Mouse (Mus musculus): ENCODE measurements around the gene Cutc.

Cutc gene

GRCm38 (mm10) chr19:43753226-43753835 is 535 bp downstream of the Cutc start:
- DNase-seq (ENCODE audit: low spot score): peak; percentile 80

DNA sequence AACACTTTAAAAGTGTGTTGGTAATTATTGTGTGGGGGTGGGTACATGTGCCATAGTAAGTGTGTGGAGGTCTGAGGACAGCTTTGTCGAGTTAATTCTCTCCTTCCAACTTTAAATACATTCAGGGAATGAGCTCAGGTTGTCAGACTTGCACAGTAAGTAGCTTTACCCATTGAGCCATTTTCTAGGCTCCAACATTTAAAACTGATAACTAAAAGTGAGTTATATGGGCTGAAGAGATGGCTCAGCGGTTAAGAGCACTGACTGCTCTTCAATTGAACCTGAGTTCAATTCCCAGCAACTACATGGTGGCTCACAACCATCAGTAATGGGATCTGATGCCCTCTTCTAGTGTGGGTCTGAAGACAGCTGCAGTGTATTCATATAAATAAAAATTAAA is 1.4 kb downstream of the Cutc start:
- DNase-seq (ENCODE audit: low spot score): no peak

DNA sequence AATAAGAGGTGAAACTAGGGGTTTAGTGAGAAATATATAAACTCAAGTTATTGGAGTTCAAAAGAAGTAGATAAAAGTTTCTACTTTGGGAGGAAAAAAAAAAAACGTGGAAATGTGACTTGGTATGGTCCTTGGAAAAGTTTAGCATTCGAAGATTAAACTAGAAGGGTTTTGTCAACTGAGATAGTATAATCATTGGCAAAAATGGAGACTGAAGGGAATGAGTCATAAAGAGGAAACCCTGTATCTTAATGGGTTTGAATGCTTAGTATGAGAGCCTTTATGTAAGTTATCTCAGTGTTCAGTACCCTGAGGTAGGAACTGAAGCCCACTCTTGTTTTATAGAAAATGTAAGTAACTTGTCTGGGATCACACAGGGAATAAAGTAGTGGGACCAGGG is 2.1 kb downstream of the Cutc start:
- DNase-seq (ENCODE audit: low spot score): no peak

GRCm38 (mm10) chr19:43760504-43760903 is 7.7 kb downstream of the Cutc start:
- DNase-seq (ENCODE audit: low spot score): no peak

DNA sequence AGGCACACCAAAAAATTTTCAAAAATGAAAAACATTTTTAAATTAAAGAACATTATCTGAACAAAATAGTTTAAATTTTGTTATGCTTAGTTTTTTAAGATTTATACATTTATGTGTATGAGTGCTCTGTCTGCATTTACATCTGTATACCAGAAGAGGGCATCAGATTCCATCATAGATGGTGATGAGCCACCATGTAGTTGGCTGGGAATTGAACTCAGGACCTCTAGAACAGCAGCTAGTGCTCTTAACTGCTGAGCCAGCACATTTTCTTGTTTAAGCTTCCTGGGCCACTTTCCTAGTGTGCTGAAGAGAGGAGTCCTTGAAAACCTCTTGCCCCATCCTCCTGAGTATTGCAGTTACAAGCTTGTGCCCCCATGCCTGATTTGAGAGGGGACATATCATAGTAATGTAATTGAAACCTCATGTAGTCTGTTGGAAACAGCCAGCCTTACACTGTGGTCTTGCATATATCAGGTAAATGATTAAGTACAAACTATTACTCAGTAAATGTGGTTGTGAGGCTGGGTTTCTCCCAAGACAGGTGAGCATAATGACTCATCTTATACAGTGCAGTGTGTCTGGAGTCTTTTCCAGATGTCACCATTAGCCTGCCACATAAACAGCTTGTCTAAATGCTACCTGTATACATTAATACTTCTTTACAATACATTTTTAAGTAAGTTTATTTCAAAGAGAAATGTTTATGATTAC is 8.9 kb downstream of the Cutc start:
- DNase-seq (ENCODE audit: low spot score): no peak

DNA sequence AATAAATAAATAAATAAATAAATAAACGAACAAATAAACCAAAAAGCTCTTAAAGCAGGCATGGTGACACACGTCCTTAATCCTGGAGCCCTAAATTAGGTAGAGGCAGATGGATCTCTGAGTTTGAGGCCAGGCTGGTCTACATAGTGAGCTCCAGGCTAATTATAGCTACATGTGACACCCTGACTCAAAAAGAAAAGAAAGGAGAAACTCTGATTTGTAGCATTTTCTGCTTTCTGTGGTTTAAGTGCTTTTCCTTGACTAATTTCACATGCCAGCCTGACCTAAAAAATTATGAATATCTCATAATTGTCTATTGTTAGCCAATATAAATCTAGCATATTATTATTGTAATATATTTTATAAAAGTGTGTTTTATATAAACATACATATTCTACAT is 9.6 kb downstream of the Cutc start:
- no peak for DNase-seq (ENCODE audit: low spot score)

GRCm38 (mm10) chr19:43766451-43766850 is 13.7 kb downstream of the Cutc start:
- DNase-seq (ENCODE audit: low spot score): no peak

DNA sequence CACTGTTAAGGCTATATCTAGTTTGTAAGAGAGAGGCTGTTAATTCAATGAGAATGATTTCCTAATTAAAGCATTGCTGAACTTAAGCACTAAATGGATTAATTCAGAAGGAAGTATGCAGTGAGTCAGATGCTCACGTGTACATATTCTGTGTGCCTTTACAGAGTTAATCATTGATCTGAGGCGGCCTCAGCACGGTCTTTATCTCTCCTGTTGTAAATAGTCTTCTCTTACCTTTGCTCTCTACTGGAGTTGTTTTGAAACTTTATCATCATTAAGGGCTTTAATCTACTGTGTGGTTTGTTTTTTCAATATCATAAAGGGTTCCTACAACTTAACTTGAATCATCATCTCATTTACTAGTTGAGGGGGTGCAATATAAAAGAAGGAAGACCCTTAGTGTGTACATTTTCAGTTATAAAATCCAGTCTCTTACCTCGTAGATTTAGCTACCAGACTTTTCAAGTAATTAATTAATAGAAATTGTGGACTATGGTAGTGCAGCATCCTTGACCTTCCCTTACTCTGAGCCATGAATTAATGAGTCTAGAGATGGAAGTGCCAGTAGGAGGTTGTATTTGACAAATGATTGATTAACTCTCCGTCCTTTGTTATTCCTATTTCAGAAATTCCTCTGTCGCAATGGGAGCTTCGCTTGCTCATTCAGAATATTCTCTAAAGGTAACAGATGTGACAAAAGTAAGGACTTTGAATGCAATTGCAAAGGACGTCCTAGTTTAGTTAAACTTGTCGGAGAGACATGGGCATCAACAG is 14.9 kb downstream of the Cutc start:
- DNase-seq (ENCODE audit: low spot score): no peak

DNA sequence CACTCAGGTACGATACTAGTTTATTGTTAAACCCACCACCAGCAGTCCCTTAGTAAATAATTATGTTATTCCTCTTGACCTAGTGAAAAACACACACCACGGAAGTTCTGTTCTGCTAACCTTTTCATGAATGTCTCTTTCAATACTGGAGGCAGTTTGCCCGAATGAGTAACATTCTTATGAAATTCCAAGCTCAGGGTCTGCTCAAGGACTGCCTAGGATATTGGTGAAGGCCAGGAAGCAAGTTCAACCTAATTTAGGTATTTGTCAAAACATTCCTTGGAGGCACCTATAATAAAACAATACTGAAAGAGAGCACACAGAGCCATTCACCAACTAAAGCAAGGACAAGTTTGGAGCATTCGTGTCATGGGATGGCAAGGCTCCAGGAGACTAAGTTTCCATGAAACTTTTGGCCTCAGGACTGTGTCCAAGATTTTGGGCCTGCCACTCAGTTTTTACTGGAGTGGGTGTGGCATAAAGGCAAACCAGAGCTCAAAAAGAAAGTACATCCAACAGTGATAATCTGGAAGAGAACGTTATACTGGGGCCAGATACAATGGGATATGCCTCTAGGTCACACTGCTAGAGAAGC is 16.7 kb downstream of the Cutc start:
- no peak for DNase-seq (ENCODE audit: low spot score)

DNA sequence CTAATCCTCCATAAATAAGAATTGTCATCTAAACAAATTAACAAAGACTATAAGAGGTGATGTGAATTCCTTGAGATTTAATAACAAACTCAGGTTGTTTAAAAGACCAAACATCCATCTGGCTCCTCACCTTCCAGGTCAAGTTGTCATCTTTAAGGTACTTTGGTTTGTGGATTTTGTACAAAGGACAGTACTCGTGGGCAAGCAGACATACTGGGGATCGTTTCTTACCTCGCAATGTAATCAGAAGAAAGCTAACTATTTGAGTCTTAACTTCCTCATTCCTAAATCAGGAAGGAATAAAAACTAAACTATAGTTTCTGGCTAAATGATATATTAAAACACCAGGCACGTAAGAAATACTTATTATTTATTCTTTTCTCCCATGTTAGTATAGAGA is 17.8 kb downstream of the Cutc start:
- DNase-seq (ENCODE audit: low spot score): no peak

DNA sequence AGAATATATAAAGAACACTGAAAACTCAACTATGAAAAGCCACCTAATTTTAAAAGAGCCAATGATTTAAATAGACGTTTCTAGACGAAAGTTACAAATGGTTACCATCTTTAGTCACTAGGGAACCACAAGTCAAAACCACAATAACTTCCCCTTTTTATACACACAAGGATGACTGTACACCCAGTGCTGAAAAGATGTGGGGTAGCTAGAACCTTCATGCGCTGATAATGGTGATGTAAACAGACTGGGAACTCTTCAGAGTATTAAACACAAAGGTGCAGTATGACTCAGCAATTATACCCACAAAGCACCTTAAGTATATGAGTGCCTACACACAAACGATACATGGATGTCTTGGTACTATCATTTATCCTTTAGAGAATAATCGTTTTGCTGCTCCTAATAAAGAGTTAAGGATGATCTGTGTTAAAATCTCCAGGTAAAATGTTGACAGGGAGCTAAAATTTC is 18.7 kb downstream of the Cutc start:
- no peak for DNase-seq (ENCODE audit: low spot score)

GRCm38 (mm10) chr19:43772311-43772710 is 19.5 kb downstream of the Cutc start:
- no peak for DNase-seq (ENCODE audit: low spot score)

GRCm38 (mm10) chr19:43775433-43775832 is 22.6 kb downstream of the Cutc start:
- no peak for DNase-seq (ENCODE audit: low spot score)

DNA sequence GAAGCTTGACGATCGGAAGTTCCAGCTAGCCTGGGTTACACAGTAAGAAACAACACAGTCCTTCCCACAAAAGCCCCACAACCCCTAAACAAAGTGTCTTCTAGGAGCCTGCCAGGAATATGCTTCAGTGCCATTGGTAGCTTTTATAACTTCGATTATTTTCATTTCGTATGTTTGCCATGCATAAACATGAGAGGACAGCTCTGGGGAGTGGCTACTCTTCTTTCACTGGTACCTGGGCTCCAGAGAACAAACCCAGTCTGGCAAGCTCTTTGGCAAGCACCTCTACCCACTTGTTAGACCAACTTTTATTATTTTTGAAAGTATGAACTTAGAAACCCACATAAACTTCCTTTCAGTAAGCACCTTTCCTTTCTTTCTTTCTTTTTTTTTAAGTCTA is 23.8 kb downstream of the Cutc start:
- DNase-seq (ENCODE audit: low spot score): no peak

- DNase-seq (ENCODE audit: low spot score): no peak
Observed at GRCm38 (mm10) chr19:43777308-43777707, 24.5 kb downstream of the Cutc start.

GRCm38 (mm10) chr19:43780391-43780790 is 27.6 kb downstream of the Cutc start:
- DNase-seq (ENCODE audit: low spot score): no peak

DNA sequence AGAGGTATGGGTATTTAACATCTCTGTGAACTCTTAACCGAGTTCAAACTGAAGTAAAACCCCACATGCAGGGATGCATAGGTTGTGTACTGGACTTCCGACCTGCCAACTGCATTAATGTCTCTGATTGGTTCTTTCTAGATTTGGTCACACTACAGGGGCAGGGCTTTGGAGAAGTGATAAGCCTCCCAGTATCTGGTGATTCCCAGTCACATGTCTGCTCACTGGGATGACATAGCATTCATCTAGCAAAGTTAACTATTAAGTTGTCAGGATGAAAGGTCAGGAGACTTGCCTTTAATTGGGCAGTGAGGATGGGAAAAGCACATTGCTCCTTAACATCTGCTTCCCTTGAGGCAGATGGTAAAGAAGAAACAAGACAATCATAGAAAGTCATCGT is 29.2 kb downstream of the Cutc start, which contains the start of gene Abcc2:
Gene Abcc2, plus strand, starts transcription at position 213 of the 400 bp plus-strand sequence.
- DNase-seq (ENCODE audit: low spot score): no peak

DNA sequence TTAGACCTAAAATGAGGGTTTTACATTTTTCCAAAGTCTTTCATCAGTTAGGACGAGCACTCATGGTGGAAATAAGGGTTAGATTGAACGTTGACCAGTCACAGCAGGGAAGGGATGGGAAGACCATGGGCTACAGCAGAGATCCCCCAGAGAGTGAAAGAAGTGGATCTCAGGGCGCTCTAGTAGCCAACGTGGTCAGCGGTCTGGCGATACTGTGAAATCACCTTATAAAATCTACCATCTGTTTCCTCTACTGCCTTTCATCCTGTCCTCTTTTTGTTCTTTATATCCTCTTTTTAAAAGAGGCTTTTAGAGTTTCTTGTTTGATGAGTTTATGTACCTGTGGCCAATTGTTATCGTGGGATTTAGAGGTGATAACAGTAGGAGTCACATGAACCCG is 32.0 kb downstream of the Cutc start:
- DNase-seq (ENCODE audit: low spot score): no peak

- DNase-seq (ENCODE audit: low spot score): no peak
Observed at GRCm38 (mm10) chr19:43786249-43787026, 33.6 kb downstream of the Cutc start.

GRCm38 (mm10) chr19:43789817-43790216 is 37.0 kb downstream of the Cutc start:
- no peak for DNase-seq (ENCODE audit: low spot score)

- DNase-seq (ENCODE audit: low spot score): no peak
Observed at GRCm38 (mm10) chr19:43792537-43792936, 39.7 kb downstream of the Cutc start.

DNA sequence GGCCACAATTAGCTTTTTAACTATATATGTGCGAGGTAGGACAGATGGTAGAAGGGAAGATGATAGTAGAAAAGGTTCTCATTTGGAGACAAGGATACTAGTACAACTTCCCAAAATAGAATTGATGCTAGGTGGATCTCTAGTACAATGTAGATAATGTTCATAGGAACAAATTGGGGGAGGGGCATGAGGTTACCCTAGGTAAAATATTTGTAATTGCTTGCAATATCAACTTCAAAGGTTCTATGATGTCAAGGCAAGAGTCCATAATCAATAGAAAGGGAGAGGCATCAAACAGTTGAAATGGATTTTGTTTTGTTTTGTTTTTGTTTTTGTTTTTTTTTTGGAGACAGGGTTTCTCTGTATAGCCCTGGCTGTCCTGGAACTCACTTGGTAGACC is 41.2 kb downstream of the Cutc start:
- DNase-seq (ENCODE audit: low spot score): no peak

Measured in ovary, adult 18-20 months (tissue).